Mouse (Mus musculus) CD8-positive naive resting alpha-beta T cell, adult 2 months (primary cell): ENCODE measurements around the gene Dnal1.

Experiments
- DNase-seq, 2 experiments: peaks; one replicate each; pipeline ENCODE4 v3.0.0; 2022; ENCODE audit warnings: low read depth in 2 of 2, low spot score in 2 of 2

The Dnal1 gene

DNA sequence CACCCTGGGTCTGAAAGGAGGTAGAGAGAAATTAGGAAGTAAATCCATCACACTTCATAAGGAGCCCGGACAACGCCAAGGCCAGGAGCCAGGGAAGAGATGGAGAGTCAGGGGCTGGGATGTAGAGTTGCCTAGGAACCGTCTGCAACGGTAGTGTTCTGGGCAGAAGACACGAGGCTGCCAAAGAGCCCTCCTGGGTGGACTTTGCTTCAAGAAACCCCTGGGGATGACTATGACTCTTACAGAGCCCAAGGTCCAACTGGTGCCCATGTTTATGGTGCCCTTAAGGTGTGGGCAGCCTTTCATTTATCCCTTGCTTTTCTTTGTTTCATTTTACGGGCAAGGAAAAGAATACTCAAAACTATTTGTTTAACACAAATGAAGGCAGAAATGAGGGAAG lies 67.8 kb downstream of the Dnal1 start:
- no peak for DNase-seq

DNA sequence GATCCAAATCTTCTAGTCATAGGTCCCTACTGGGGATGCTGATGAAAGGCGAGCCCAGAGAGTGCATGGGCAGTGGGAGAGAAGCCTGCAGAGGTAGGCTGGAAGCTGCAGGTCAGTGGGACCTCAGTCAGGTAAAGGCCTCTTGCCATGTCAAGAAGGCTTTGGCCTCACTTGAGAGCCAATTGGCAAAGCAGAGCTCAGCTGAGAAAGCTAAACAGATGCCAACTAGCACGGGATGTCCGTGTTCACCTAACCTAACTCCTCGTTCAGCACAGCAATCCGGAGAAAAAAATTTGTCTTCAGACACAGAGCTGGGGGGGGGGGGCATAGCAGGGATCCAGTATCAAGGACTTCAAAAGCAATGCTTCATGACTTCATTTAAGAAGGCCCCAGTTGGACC lies 70.8 kb downstream of the Dnal1 start:
- no peak for DNase-seq

DNA sequence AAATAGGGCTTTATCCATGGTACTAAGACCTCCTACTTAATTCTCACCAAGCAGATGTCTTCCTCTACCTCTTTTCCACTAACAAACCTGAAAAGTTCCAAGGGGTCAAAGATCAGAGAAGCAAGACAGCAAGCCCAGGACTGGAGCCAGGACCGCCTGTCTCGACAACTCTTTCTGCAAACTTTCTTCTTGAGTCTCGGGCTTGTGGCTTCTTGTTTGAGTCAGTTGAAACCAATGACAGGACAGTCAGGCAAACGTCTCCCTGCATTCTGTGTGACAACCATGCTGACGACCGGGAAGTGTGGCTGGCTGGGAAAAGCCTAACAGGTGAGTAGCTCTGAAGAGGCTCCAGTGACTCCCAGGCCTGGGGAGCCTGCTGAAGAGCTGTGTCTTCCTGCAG lies 71.4 kb downstream of the Dnal1 start:
- DNase-seq, result no peak

DNA sequence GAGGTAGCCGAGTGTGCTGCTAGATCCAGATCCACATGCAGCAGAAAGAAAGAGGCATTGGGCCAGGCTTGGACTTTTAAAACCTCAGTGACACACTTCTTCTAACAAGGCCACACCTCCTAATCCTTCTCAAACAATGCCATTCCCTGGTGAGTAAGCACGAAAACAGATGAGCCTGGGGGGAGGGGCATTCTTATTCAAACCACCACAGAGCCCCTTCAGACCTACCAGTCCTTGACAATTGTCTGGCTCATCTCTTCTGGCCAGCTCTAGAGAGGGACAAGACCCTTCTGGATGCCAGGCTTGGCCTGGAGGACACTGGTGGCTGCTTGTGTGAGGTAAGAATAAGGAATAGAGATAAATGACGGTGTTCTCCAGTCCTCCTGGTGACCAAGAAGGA lies 72.4 kb downstream of the Dnal1 start:
- DNase-seq, result no peak

- DNase-seq, result no peak
Measured at GRCm38 (mm10) chr12:84186950-84187349, 72.8 kb downstream of the Dnal1 start.

DNA sequence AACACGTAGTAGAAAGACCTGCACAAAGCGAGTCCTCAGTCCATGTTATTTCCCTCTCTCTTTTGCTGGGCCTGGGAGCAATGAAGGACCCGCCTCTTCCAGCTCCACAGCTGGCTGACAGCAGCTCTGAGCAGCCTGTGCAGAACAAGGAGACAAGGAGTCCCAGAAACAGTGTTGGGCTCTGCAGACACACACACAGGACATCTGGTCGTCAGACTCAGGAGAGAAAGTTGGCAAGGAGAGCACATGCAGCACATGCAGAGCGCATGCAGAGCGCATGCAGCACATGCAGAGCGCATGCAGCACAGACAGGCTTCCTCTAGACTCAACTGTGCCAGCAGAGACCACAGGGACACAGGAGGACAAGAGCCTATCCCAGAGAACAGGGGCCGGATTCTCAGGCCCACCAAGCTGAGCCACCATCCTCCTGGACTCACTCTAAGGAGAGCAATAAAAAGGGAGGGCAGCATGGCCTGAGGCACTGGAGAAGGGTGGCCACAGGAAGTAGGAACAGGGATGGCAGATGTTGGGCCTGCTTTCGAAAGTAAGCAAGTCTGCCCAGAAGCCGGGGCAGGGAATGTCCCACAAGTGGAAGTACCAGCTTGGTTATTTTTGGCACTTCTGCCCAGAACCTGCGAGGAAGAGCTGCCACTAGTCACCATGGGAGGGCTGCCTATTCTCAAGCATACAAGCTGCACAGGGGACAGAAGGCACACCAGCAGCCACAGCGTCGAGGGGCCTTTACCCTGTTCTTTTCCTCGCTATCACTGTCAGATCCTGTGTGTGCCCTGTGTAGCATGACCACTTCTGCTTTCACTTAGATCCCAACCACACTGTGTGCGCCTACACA lies 73.8 kb downstream of the Dnal1 start:
- no peak for DNase-seq

- no peak for DNase-seq
Measured at GRCm38 (mm10) chr12:84188881-84189444, 74.8 kb downstream of the Dnal1 start.

DNA sequence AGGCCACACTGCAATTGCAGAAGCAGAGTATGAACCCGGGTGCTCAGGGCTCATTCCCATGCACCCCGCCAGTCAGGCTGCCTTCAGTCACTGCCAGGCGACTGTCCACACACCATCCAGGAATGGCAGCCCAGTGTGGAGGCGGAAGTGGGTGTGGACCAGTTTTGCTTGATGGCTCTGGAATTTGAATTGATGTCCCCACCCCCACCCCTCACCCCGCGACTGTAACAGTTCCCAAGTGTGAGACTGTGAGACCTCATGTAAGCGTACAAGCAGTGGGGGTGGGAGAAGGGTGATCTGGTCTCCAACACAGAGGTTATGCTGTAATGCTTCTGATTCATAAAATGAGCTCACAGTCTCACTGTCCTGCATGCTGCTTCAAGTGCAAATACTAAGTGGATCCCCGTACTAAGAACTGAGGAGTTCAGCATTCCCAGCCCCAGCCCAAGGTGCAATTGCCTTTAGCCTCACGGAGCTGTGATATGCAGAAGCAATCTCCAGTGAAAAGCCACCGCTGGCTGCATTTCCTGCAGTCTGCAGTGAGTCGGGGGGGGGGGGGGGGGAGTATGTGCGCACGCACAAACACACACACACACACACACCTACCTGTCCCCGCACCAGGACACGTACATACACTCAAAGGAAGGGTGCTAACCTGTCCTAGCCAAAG lies 76.1 kb downstream of the Dnal1 start:
- DNase-seq, result no peak

DNA sequence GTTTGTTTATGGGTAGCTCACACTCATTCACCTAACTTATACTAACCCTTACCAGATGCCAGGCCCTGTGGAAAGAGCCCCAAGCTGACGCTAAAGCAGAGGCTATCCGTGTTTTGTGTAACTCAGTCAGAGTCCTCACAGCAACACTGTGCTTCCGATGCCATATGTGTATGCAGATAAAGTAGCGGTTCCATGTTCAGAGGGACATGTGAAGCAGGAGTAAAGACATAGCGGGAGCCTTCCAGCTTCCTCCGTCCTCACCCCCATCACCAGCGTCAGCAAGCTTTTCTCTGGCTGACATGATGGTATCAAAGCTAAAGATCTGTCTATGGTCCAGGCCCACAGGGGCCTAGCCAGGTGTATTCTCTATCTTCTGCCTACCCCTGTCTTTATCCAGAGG lies 77.0 kb downstream of the Dnal1 start:
- no peak for DNase-seq

DNA sequence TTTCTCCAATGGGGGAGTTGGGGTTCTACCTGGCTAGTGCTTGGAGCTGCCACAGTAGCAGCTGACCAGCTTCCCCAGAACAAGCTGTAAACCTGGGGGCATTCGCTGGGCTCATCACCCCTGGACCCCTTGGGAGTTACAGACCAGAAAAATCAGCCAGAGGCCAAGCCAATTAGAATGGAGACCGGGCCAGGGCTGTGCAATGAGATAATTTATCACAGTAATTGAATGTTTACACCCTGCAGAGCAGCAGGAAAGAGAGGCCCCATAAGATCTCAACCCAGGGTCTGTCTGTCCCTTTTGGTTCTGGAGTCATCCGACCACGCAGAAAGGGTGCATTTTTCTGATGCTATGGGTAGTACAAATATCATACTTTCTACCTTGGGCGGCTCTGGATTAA lies 77.6 kb downstream of the Dnal1 start:
- no peak for DNase-seq

GRCm38 (mm10) chr12:84192280-84192679 lies 78.1 kb downstream of the Dnal1 start:
- DNase-seq, result no peak

DNA sequence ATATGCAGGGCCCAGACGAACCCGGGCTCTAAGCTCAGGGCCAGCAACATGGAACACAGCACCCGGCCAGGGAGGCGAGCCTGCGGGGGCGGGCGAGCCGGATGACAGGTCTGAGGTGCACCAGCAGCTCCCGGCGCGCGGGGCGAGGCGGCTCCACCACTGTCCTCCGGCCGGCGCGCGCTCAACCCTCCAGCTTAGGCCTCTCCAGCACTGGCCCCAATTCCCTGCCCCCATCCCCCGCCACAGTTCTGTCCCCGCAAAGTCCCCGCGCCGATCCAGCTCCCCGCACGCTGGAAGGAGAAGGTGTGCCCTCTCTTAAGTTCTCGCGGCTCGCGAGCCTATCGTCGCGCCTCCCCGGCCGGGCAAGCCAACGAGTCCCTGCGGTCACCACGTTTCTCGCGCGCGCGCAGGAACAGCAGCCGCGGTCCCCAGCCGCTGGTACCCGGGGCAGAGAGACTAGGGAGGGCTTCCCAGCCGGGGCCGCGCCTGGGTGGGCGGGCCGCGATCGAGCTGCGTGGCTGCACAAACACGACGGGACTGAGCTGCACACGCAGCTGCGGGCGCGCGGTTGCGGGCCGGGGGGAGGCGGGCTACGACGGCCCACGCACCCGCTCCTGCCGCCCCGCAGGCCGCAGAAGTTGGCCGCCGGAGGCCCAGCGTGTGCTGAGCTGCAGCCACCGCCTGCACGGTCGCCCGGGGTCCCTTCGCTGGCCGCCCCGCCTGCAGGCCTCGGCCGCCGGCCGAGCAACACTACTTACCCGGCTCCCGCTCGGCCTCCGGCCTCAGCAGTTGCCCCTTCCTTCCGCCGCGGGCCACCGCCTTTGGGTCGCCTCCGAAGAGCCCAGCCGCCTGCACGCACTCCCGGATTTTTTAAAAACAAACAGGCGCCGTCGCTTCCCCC lies 78.8 kb downstream of the Dnal1 start:
- peak; percentile 73 to 75 for DNase-seq

GRCm38 (mm10) chr12:84193642-84194399 lies 79.7 kb downstream of the Dnal1 start:
- peak; percentile 93 to 94 for DNase-seq

- no peak for DNase-seq
Measured at GRCm38 (mm10) chr12:84194400-84195109, 80.4 kb downstream of the Dnal1 start.

GRCm38 (mm10) chr12:84195195-84195594 lies 81.0 kb downstream of the Dnal1 start:
- no peak for DNase-seq
